ENCODE assay signal across 19 mouse cellular contexts in the genomic region with DNA sequence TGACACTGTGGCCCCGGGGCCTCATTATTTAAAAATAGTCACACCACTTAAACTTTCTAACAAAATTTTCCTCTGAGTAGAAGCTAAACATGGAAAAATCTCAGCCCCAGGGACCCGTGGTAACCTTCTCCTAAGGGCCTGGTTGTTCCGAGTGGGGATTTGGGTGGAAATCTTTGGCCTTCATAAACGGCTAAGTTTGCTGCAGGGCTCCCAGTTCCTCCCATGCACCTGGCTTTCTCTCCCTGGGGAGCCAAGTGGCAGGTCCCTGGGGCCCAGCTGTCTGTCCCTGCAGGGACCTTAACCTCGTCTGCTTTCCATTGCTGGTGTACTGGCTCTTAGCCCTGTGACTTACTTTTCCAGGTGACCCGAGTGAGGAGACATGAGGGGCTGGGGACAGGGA.
DNase-seq lines count a peak whose midpoint lies in the region; ATAC-seq and TF ChIP-seq lines count a peak whose summit lies in the region.
"Had no signal": no experiment of that assay in that cellular context is flagged by ENCODE, and none has a peak within 500 bp of the region (broad histone marks: within the 10 kb centered on the region; RNA-seq: fewer than 3 reads in every experiment).

No protein-coding gene starts in this region.

- peak overlapping the region; percentile 28; the same call in 1 of the 2 replicates for H3K9ac ChIP-seq in CH12.LX (ENCODE audit: insufficient read depth, low read depth)
- H3K9ac ChIP-seq in hindbrain, embryonic 11.5 days (ENCODE audit: low read depth, low read length), result no peak overlapping the region

- dilution Hi-C loops in CH12.LX (cut with MboI; ENCODE audit: extremely low pct_ligation_motif_present, extremely low pct_unique_long_range_greater_than_20kb, low sequenced_read_pairs), result no loop called here

- peak overlapping the region in 2 of 3 experiments; percentile 18 to 32 for H3K4me3 ChIP-seq in CH12.LX (replicated peaks in 1 of 3; ENCODE audit: low read depth in 2 of 3, low read length in 2 of 3, poor library complexity in 1 of 3)
- no peak overlapping the region for H3K4me3 ChIP-seq in hindbrain, embryonic 11.5 days (ENCODE audit: low read depth, low read length)

- ATAC-seq in hindbrain, embryonic 11.5 days (ENCODE audit: low FRiP score), result no peak
- ATAC-seq: activated CD4-positive, CD25-positive, alpha-beta regulatory T cell, adult 4 months; CD4-positive, CD25-positive, alpha-beta regulatory T cell, adult 4 months; Patski had no signal

- peak overlapping the region; percentile 77 for H3K27ac ChIP-seq in CH12.LX (ENCODE audit: insufficient read depth, low read depth)
- no peak overlapping the region for H3K27ac ChIP-seq in hindbrain, embryonic 11.5 days (ENCODE audit: low read depth, low read length)

- 85% methylated on average over 6 of the region's 6 CpGs for WGBS in hindbrain, embryonic 11.5 days

- in situ Hi-C loops in CH12.LX (cut with MboI; ENCODE audit: low pct_ligation_motif_present, low pct_unique_long_range_greater_than_20kb, low sequenced_read_pairs), result loop anchor here (10.0 kb wide), 1 partner anchor 103 kb away; the partner anchor contains the start of gene Rfc5

- peak; percentile 99 for TF ChIP-seq EP300 in CH12.LX (IDR thresholded peaks at IDR 0.05; ENCODE audit: low read length)

- peaks cover 20 to 62% of the 10 kb centered on the region in 2 experiments for H3K4me1 ChIP-seq in CH12.LX (ENCODE audit: control insufficient read depth in 1 of 2, insufficient read depth in 2 of 2)
- H3K4me1 ChIP-seq in hindbrain, embryonic 11.5 days (replicated peaks; ENCODE audit: control insufficient read depth, insufficient read depth, low read length), result no peaks in the 10 kb centered on the region

- DNase-seq in CH12.LX (ENCODE audit: extremely low read depth), result peak; percentile 93
- peak; percentile 29 for DNase-seq in splenic B cell, adult 2 months (ENCODE audit: low read depth, low spot score)
- no peak for DNase-seq in gastrocnemius, postnatal 14 days
- no peak for DNase-seq in hindbrain, embryonic 11.5 days (ENCODE audit: low spot score)
- DNase-seq: adrenal gland, adult 2 months; adrenal gland, adult 8-10 months; adrenal gland, postnatal 10 days; adrenal gland, postnatal 14 days; adrenal gland, postnatal 25 days; adrenal gland, postnatal 36 days; B cell, adult 2 months; cerebellum, adult 11 months; cerebellum, adult 11-12 months; cerebellum, adult 18-20 months; cerebellum, adult 2 months had no signal

- no peak; the same call in none of the 2 replicates for TF ChIP-seq RAD21 in CH12.LX (IDR thresholded peaks at IDR 0.05; ENCODE audit: low read depth, low read length)

- intact Hi-C loops in gastrocnemius, postnatal 14 days (cut with DNase I; ENCODE audit: low total_unique reads), result no loop called here

- TF ChIP-seq POLR2A in CH12.LX (IDR thresholded peaks at IDR 0.05; ENCODE audit: low read depth, low read length), result no peak

- no peak for TF ChIP-seq CTCF in CH12.LX (conservative IDR thresholded peaks at IDR 0.05 in 1 of 2, IDR thresholded peaks at IDR 0.05 in 1 of 2; ENCODE audit: low read depth in 2 of 2, low read length in 2 of 2)

- H3K27me3 ChIP-seq in CH12.LX (replicated peaks), result no peaks in the 10 kb centered on the region
- H3K27me3 ChIP-seq in splenic B cell, adult 2 months (ENCODE audit: control insufficient read depth, insufficient read depth, low read length, poor library complexity, severe bottlenecking), result no peaks in the 10 kb centered on the region
- H3K27me3 ChIP-seq in hindbrain, embryonic 11.5 days (ENCODE audit: control insufficient read depth, insufficient read depth, low read length), result no peaks in the 10 kb centered on the region

- H3K36me3 ChIP-seq in CH12.LX (replicated peaks in 1 of 2; ENCODE audit: control insufficient read depth in 1 of 2, insufficient read depth in 1 of 2, low read length in 1 of 2), result no peaks in the 10 kb centered on the region
- H3K36me3 ChIP-seq in splenic B cell, adult 2 months (ENCODE audit: control insufficient read depth, insufficient read depth, low read length, poor library complexity, severe bottlenecking), result no peaks in the 10 kb centered on the region
- no peaks in the 10 kb centered on the region for H3K36me3 ChIP-seq in hindbrain, embryonic 11.5 days (ENCODE audit: control insufficient read depth, insufficient read depth, low read length)
- H3K36me3 ChIP-seq: G1E had no signal

- peak overlapping the region; percentile 80 for H3K4me2 ChIP-seq in CH12.LX (ENCODE audit: insufficient read depth, low read depth, poor library complexity, severe bottlenecking)
- no peak overlapping the region for H3K4me2 ChIP-seq in hindbrain, embryonic 11.5 days (replicated peaks; ENCODE audit: low read depth, low read length)

- no peaks in the 10 kb centered on the region for H3K79me2 ChIP-seq in CH12.LX (replicated peaks; ENCODE audit: control insufficient read depth, extremely low read depth, insufficient read depth, poor library complexity, severe bottlenecking)

- H3K9me3 ChIP-seq in CH12.LX (replicated peaks; ENCODE audit: low read length), result no peaks in the 10 kb centered on the region
- H3K9me3 ChIP-seq in hindbrain, embryonic 11.5 days (ENCODE audit: control insufficient read depth, low read length), result no peaks in the 10 kb centered on the region

TF ChIP-seq in CH12.LX, 34 proteins besides CTCF, POLR2A, EP300 and RAD21:
- TF ChIP-seq CHD2 (IDR thresholded peaks at IDR 0.05; ENCODE audit: low read length) (peak; percentile 92), MAX (IDR thresholded peaks at IDR 0.05; ENCODE audit: low read length) (peak; percentile 12; the same call in 1 of the 2 replicates), USF1 (IDR thresholded peaks at IDR 0.05; ENCODE audit: low read depth, low read length) (no peak), ZMIZ1 (IDR thresholded peaks at IDR 0.05; ENCODE audit: low read depth, low read length) (no peak; the same call in 1 of the 2 replicates), SMC3 (IDR thresholded peaks at IDR 0.05; ENCODE audit: low read depth, low read length) (no peak; the same call in 1 of the 2 replicates), TCF12 (IDR thresholded peaks at IDR 0.05; ENCODE audit: low read depth, low read length) (peak; percentile 100), MXI1 (IDR thresholded peaks at IDR 0.05; ENCODE audit: low read depth, low read length) (peak; percentile 38), USF2 (conservative IDR thresholded peaks at IDR 0.05; ENCODE audit: low read depth, low read length) (no peak), SIN3A (IDR thresholded peaks at IDR 0.05; ENCODE audit: low read length) (0 out of 2 replicates have a peak, but pooled peaks have one; percentile 47), KAT2A (IDR thresholded peaks at IDR 0.05; ENCODE audit: insufficient replicate concordance, low read length) (peak; percentile 93), PAX5 (IDR thresholded peaks at IDR 0.05; ENCODE audit: low read length) (no peak), GABPA (IDR thresholded peaks at IDR 0.05; ENCODE audit: insufficient replicate concordance, low read depth, low read length) (no peak), JUN (IDR thresholded peaks at IDR 0.05; ENCODE audit: insufficient read depth, low read depth, low read length) (no peak; the same call in 1 of the 2 replicates), MYC (IDR thresholded peaks at IDR 0.05; ENCODE audit: low read depth, low read length) (peak; percentile 32; the same call in 1 of the 2 replicates), CHD1 (IDR thresholded peaks at IDR 0.05; ENCODE audit: low read depth, low read length) (no peak), ELF1 (IDR thresholded peaks at IDR 0.05; ENCODE audit: low read depth, low read length) (no peak), MAFK (IDR thresholded peaks at IDR 0.05; ENCODE audit: insufficient replicate concordance, low read length) (0 out of 2 replicates have a peak, but pooled peaks have one; percentile 51), POLR2AphosphoS2 (IDR thresholded peaks at IDR 0.05; ENCODE audit: low read depth, low read length) (no peak; the same call in 1 of the 2 replicates), ZC3H11A (IDR thresholded peaks at IDR 0.05; ENCODE audit: low read depth, low read length) (no peak), MEF2A (IDR thresholded peaks at IDR 0.05; ENCODE audit: borderline replicate concordance, low read depth, low read length) (peak; percentile 98), UBTF (IDR thresholded peaks at IDR 0.05; ENCODE audit: low read depth, low read length) (peak; percentile 84), TBP (conservative IDR thresholded peaks at IDR 0.05; ENCODE audit: low read depth, low read length) (no peak), ETS1 (conservative IDR thresholded peaks at IDR 0.05; ENCODE audit: low read depth, low read length) (peak; percentile 86), NELFE (IDR thresholded peaks at IDR 0.05; ENCODE audit: low read depth, low read length) (no peak; the same call in 1 of the 2 replicates), ZNF384 (IDR thresholded peaks at IDR 0.05; ENCODE audit: low read depth, low read length) (peak; percentile 68; the same call in 1 of the 2 replicates), HCFC1 (IDR thresholded peaks at IDR 0.05; ENCODE audit: low read depth, low read length) (no peak), MAZ (IDR thresholded peaks at IDR 0.05; ENCODE audit: low read depth, low read length) (0 out of 2 replicates have a peak, but pooled peaks have one; percentile 14), RCOR1 (conservative IDR thresholded peaks at IDR 0.05; ENCODE audit: low read depth, low read length) (peak; percentile 78; the same call in 1 of the 2 replicates), E2F4 (IDR thresholded peaks at IDR 0.05; ENCODE audit: insufficient replicate concordance, low read depth, low read length) (no peak), JUND (conservative IDR thresholded peaks at IDR 0.05; ENCODE audit: low read depth, low read length) (0 out of 2 replicates have a peak, but pooled peaks have one; percentile 15), ZKSCAN1 (IDR thresholded peaks at IDR 0.05; ENCODE audit: borderline replicate concordance, low read depth, low read length) (no peak), IRF4 (IDR thresholded peaks at IDR 0.05; ENCODE audit: low read depth, low read length) (peak; percentile 99), BHLHE40 (IDR thresholded peaks at IDR 0.05; ENCODE audit: low read depth, low read length) (peak; percentile 75), NRF1 (IDR thresholded peaks at IDR 0.05; ENCODE audit: low read depth, low read length) (no peak)

Comparison
In these comparisons a context has a peak if more than half of its experiments do, and no peak if none do; other contexts are left out.
1. DNase-seq: peak in CH12.LX (single experiment) and splenic B cell, adult 2 months (single experiment); none in gastrocnemius, postnatal 14 days (single experiment) and hindbrain, embryonic 11.5 days (single experiment).